Mouse (Mus musculus): ENCODE measurements around the gene Mmp9. TPM values are rescaled to one million over a fixed set of nuclear protein-coding genes. Genes with fewer than 3 reads are reported as not detected.

Mmp9 gene
- polyA plus RNA-seq, 1 experiment from 2014 or later = 1.9 TPM

DNA sequence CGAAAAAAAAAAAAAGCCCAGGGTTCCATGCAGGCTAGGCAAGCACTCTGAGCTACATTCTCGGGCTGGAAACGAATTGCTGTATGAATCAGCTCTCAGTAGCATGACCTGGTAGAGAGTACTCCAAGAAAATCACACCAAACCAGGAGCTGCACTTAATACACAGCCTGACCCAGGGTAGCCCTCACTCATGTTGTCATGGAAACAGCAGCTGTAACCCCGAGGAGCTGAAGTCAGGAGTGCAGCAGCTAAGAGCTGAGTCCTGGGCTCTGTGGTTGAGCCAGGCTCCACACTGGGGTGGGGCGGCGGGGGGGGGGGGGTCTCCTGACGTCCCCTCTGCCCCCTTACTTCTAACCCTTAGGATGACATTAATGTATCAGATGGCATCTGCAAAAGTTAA lies 18.6 kb upstream of the Mmp9 start:
- Histone ChIP-seq H3K9me3 (ENCODE audit: control insufficient read depth, low read length) (no peaks in the 10 kb centered on the region), H3K27ac (ENCODE audit: low read depth, low read length) (no peak overlapping the region)
- no peak for DNase-seq (ENCODE audit: low spot score)

DNA sequence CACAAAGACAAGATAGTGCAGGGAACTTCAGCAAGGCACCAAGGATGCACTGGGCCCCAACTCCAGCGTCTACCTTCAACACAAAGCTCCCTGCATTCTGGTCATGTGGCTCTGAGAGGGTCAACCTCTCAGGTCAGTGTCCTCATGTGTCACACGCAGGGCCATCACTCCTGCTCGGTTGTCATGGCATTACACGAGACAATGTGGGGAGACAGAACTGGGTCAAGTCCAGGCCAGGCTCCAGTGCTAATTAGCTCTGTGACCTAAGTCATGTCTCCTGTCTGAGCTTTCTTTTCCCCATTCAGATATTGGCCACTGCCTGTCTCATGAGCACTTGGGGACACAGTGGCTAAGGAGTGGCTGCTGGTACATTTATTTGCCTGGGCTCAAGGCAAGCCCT lies 17.3 kb upstream of the Mmp9 start:
- Histone ChIP-seq H3K9ac (ENCODE audit: low read depth, low read length) (no peak overlapping the region), H3K4me1 (replicated peaks; ENCODE audit: control insufficient read depth, insufficient read depth, low read length) (no peaks in the 10 kb centered on the region), H3K27ac (ENCODE audit: low read depth, low read length) (no peak overlapping the region), H3K4me2 (no peak overlapping the region), H3K9me3 (ENCODE audit: control insufficient read depth, low read length) (no peaks in the 10 kb centered on the region), H3K36me3 (ENCODE audit: control insufficient read depth, insufficient read depth, low read length) (no peaks in the 10 kb centered on the region; the same call in 1 of the 2 replicates), H3K27me3 (replicated peaks; ENCODE audit: control insufficient read depth, insufficient read depth, low read length) (peaks cover 4% of the 10 kb centered on the region; the same call in 1 of the 2 replicates), H3K4me3 (ENCODE audit: low read depth, low read length) (no peak overlapping the region)
- no peak for ATAC-seq (replicated peaks; ENCODE audit: low FRiP score)
- 71% methylated on average over 4 of the region's 4 CpGs for WGBS
- no peak for DNase-seq (ENCODE audit: low spot score)

More for the DNA sequence above, 18.6 kb upstream of the Mmp9 start:
- H3K4me3 ChIP-seq (ENCODE audit: low read depth, low read length) = no peak overlapping the region
- no peaks in the 10 kb centered on the region for H3K27me3 ChIP-seq (replicated peaks; ENCODE audit: control insufficient read depth, insufficient read depth, low read length)
- H3K4me1 ChIP-seq (replicated peaks; ENCODE audit: control insufficient read depth, insufficient read depth, low read length) = no peaks in the 10 kb centered on the region
- no peak for ATAC-seq (replicated peaks; ENCODE audit: low FRiP score)
- H3K4me2 ChIP-seq = no peak overlapping the region
- no peak overlapping the region for H3K9ac ChIP-seq (ENCODE audit: low read depth, low read length)
- WGBS = 56% methylated on average over 7 of the region's 7 CpGs
- H3K36me3 ChIP-seq (ENCODE audit: control insufficient read depth, insufficient read depth, low read length) = no peaks in the 10 kb centered on the region; the same call in 1 of the 2 replicates

DNA sequence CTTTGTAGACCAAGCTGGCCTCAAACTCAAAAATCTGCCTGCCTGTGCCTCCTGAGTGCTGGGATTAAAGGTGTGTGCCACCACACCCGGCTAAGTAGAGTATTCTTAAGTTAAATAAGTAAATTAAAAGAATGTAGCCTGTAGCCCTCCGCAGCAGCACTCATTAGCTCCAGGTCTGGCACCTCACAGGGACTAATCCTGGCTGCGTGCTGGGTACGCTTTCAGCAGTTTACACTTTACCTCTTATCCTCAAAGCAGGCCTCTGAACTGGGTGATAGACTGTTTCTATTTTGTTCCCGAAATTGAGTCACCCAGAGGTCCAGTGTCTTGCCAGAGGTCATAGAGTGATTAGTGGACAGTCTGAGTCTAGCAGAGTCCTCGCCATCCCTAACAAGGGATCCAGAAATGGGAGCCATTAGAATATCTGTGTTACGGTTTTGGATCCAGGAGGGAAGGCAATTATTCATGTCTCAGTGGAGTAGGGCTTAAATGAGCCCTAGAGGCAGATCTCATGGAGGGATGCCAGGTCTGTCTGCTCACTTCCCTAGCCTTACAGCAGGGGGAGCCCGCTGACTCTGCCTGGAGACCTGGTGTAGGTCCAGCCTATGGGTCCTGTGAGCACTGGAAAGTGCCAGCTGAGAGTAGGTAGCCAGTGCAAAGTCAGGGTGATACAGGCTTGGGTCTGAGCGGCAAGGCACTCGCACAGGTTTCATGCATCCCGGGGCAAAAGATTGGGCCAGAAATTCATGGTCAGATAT lies 16.3 kb upstream of the Mmp9 start:
- DNase-seq (ENCODE audit: low spot score) = no peak
- no peaks in the 10 kb centered on the region for H3K4me1 ChIP-seq (replicated peaks; ENCODE audit: control insufficient read depth, insufficient read depth, low read length)
- H3K9ac ChIP-seq (ENCODE audit: low read depth, low read length) = no peak overlapping the region
- no peak overlapping the region for H3K27ac ChIP-seq (ENCODE audit: low read depth, low read length)
- peaks cover 4% of the 10 kb centered on the region; the same call in 1 of the 2 replicates for H3K27me3 ChIP-seq (replicated peaks; ENCODE audit: control insufficient read depth, insufficient read depth, low read length)
- H3K4me3 ChIP-seq (ENCODE audit: low read depth, low read length) = no peak overlapping the region
- no peak overlapping the region for H3K4me2 ChIP-seq
- no peaks in the 10 kb centered on the region for H3K9me3 ChIP-seq (ENCODE audit: control insufficient read depth, low read length)
- 34% methylated on average over 11 of the region's 11 CpGs for WGBS
- no peaks in the 10 kb centered on the region for H3K36me3 ChIP-seq (ENCODE audit: control insufficient read depth, insufficient read depth, low read length)
- ATAC-seq (replicated peaks; ENCODE audit: low FRiP score) = peak; percentile 66; the same call in 1 of the 2 replicates

DNA sequence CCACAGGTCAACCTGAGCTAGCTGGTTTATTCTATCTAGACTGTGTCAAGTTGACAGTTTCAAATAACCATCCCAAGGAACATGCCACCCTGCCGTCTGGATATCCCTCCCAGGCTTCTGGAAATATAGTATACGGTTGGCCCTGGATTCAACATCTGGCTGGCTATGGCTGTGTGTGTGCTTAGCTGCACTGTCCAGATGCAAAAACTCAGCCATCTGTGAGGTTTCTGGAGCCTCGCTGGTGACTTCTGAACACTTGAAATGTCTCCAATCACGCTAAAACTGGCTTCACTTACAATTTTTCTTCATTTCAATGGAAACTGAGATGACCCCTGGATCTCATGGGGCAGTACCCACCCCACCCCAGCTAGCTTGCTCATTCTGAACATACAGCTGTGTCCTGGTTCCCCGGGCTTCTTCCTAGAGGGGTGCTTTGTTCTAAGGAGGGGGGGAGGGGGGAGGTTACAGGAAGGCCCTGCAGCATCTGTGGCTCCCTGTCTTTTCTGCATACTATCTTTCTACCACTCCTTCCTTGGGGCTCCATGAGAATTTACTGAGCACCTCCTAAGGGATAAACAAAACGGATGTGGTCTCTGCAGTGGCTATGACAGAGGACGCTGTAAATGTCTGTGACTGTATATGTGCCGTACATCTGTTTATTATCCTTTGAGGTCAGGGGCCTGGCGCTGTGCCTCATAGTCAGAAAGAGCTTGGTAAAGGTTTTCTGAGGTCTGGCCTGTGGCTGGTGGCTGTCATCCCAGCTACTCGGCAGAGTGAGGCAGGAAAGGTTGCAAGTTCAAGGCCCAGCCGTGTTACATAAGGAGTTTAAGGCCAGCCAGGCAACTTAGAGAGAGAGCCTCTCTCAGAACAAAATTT lies 9.6 kb upstream of the Mmp9 start:
- WGBS = 57% methylated on average over 11 of the region's 11 CpGs
- H3K36me3 ChIP-seq (ENCODE audit: control insufficient read depth, insufficient read depth, low read length) = no peaks in the 10 kb centered on the region
- ATAC-seq (replicated peaks; ENCODE audit: low FRiP score) = no peak
- no peaks in the 10 kb centered on the region for H3K4me1 ChIP-seq (replicated peaks; ENCODE audit: control insufficient read depth, insufficient read depth, low read length)
- no peak overlapping the region for H3K4me3 ChIP-seq (ENCODE audit: low read depth, low read length)
- no peak overlapping the region for H3K27ac ChIP-seq (ENCODE audit: low read depth, low read length)
- no peak for DNase-seq (ENCODE audit: low spot score)
- H3K9me3 ChIP-seq (ENCODE audit: control insufficient read depth, low read length) = no peaks in the 10 kb centered on the region
- H3K27me3 ChIP-seq (replicated peaks; ENCODE audit: control insufficient read depth, insufficient read depth, low read length) = peaks cover 38% of the 10 kb centered on the region
- no peak overlapping the region for H3K9ac ChIP-seq (ENCODE audit: low read depth, low read length)
- H3K4me2 ChIP-seq = no peak overlapping the region

DNA sequence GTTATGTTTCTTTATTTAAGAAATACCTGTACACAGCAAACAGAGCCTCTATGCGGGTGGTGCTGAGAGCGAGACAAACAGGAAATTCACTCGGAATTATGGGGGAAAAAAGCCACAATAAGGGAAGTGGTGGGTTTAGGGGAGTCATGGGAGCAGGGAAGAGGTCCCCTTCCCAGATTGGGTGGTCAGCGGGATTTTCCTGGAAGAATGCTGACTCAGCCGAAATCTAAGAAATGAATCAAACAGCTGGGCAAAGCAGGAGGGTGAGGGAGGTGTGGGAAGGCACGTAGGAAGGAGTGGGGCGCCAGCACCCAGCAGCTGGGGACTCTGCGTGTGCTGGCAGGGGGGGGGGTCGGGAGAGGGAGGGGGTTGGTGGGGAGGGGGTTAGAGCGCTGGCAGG lies 7.0 kb upstream of the Mmp9 start:
- Histone ChIP-seq H3K9me3 (ENCODE audit: control insufficient read depth, low read length) (no peaks in the 10 kb centered on the region), H3K4me2 (no peak overlapping the region), H3K9ac (ENCODE audit: low read depth, low read length) (no peak overlapping the region), H3K36me3 (ENCODE audit: control insufficient read depth, insufficient read depth, low read length) (no peaks in the 10 kb centered on the region), H3K4me1 (replicated peaks; ENCODE audit: control insufficient read depth, insufficient read depth, low read length) (no peaks in the 10 kb centered on the region), H3K27me3 (replicated peaks; ENCODE audit: control insufficient read depth, insufficient read depth, low read length) (peaks cover 54% of the 10 kb centered on the region), H3K27ac (ENCODE audit: low read depth, low read length) (no peak overlapping the region), H3K4me3 (ENCODE audit: low read depth, low read length) (no peak overlapping the region)
- no peak for ATAC-seq (replicated peaks; ENCODE audit: low FRiP score)
- DNase-seq (ENCODE audit: low spot score) = no peak
- WGBS = 30% methylated on average over 8 of the region's 10 CpGs

DNA sequence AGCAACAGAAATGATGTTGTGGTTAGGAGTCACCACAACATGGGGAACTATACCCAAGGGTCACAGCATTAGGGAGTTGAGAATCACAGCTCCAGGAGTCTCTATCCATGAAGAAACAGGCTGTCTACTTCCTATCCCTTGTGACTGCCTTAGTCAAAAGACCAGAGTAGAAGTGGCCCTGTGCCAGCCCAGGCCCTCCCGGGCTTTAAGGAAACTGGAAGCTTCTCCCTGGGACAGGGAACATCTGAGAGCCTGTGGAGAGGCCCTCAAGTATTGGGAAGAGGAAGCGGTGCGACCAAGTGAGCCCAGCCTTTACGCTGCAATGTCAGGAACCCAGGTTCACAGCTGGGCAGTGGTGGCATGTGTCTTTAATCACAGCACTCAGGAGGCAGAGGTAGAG lies 4.6 kb upstream of the Mmp9 start:
- Histone ChIP-seq H3K9me3 (ENCODE audit: control insufficient read depth, low read length) (no peaks in the 10 kb centered on the region), H3K4me3 (ENCODE audit: low read depth, low read length) (no peak overlapping the region), H3K4me1 (replicated peaks; ENCODE audit: control insufficient read depth, insufficient read depth, low read length) (no peaks in the 10 kb centered on the region), H3K4me2 (no peak overlapping the region), H3K36me3 (ENCODE audit: control insufficient read depth, insufficient read depth, low read length) (no peaks in the 10 kb centered on the region), H3K9ac (ENCODE audit: low read depth, low read length) (no peak overlapping the region), H3K27me3 (replicated peaks; ENCODE audit: control insufficient read depth, insufficient read depth, low read length) (peaks cover 78% of the 10 kb centered on the region), H3K27ac (ENCODE audit: low read depth, low read length) (no peak overlapping the region)
- 68% methylated on average over 4 of the region's 4 CpGs for WGBS
- ATAC-seq (replicated peaks; ENCODE audit: low FRiP score) (no peak), DNase-seq (ENCODE audit: low spot score) (no peak)

DNA sequence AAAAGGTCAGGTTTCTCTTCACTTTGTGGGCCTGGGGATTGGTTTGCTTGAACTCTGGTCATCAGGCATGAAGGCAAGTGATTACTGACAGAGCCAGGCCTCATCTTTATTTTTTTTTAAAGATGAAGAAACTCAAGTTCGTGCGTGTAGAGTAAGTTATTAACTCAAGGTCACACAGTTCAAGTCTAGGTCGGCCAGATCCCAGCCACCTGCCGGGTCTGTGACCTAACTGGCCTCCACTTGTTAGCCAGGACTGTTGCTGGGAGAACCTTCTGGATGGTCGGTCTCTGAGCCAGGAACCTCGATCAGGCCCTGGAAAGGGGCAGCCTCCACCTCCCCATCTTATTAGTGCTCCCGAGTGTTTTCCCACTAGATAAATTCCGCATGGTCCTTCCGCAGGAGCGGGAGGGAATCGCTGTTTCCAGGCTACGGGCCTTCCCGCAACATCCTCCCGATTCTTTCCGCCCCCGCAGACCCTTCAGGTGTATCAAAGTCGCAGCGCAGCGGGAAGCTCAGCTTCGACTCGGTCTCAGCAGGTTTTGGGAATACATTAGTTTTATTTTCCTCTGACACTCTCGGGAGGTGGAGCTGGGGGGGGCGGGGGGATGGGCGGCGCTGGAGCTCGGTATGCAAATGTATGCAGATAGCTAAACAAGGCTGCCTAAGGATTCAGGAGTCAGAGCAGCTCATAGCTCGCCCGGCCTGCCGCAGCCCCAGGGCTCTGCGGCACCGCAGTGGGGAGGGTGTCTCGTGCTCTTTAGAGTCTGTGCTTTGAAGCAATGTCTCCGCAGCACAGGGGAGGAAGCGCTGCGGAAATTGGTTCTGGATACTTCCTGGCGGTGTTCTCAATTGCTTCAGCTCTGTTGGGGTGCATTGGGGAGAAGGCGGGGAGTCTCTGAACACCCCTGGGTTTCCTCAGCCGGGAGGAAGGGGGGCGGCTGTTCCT lies 2.2 kb upstream of the Mmp9 start:
- WGBS = 4% methylated on average over 39 of the region's 39 CpGs
- DNase-seq (ENCODE audit: low spot score) = peak; percentile 57
- H3K4me3 ChIP-seq (ENCODE audit: low read depth, low read length) = peak overlapping the region; percentile 1
- H3K27ac ChIP-seq (ENCODE audit: low read depth, low read length) = no peak overlapping the region
- no peaks in the 10 kb centered on the region for H3K9me3 ChIP-seq (ENCODE audit: control insufficient read depth, low read length)
- H3K4me1 ChIP-seq (replicated peaks; ENCODE audit: control insufficient read depth, insufficient read depth, low read length) = 0 out of 2 replicates have a peak, but pooled peaks cover 5% of the 10 kb centered on the region
- H3K27me3 ChIP-seq (replicated peaks; ENCODE audit: control insufficient read depth, insufficient read depth, low read length) = peaks cover 83% of the 10 kb centered on the region
- H3K36me3 ChIP-seq (ENCODE audit: control insufficient read depth, insufficient read depth, low read length) = no peaks in the 10 kb centered on the region
- H3K4me2 ChIP-seq = peak overlapping the region; percentile 55
- no peak overlapping the region for H3K9ac ChIP-seq (ENCODE audit: low read depth, low read length)
- no peak for ATAC-seq (replicated peaks; ENCODE audit: low FRiP score)

DNA sequence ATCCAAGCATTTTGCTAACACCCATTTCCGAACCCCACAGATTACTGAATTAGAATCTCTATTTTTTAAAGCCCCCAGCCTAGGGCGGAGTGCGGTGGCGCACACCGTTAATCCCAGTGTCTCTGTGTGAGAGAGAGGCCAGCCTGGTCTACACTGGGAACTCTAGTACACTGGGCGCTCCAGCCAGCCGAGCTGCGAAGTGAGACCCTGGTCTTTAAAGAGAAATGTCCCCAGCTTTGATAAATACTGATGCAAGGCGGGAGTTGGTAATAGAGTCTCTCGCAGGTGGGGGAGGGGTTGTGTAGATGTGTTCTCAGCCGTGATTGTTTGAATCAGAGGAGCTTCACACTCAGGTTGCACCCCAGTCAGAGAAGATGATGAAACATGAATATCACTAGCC lies 1.5 kb upstream of the Mmp9 start:
- no peaks in the 10 kb centered on the region for H3K36me3 ChIP-seq (ENCODE audit: control insufficient read depth, insufficient read depth, low read length)
- peak overlapping the region; percentile 55 for H3K4me2 ChIP-seq
- 0 out of 2 replicates have a peak, but pooled peaks cover 5% of the 10 kb centered on the region for H3K4me1 ChIP-seq (replicated peaks; ENCODE audit: control insufficient read depth, insufficient read depth, low read length)
- ATAC-seq (replicated peaks; ENCODE audit: low FRiP score) = no peak
- H3K4me3 ChIP-seq (ENCODE audit: low read depth, low read length) = peak overlapping the region; percentile 1
- no peak overlapping the region for H3K9ac ChIP-seq (ENCODE audit: low read depth, low read length)
- no peak for DNase-seq (ENCODE audit: low spot score)
- no peak overlapping the region for H3K27ac ChIP-seq (ENCODE audit: low read depth, low read length)
- peaks cover 76% of the 10 kb centered on the region for H3K27me3 ChIP-seq (replicated peaks; ENCODE audit: control insufficient read depth, insufficient read depth, low read length)
- 6% methylated on average over 11 of the region's 11 CpGs for WGBS
- H3K9me3 ChIP-seq (ENCODE audit: control insufficient read depth, low read length) = no peaks in the 10 kb centered on the region
